Mouse (Mus musculus) adrenal gland, postnatal 14 days (tissue): Measurements from ENCODE around the gene Adgrl2. TPM values are rescaled to one million over a fixed set of nuclear protein-coding genes. Genes with fewer than 3 reads are reported as not detected.

Source experiments
- DNase-seq: peaks from one replicate; pipeline ENCODE4 v3.0.0; 2021; ENCODE audit warnings: mixed read lengths
- total RNA-seq: library from RNA; stranded (reverse); gene quantifications from 2 replicates; pipeline ENCODE4 v1.2.3, GENCODE M21; 2021

Gene Adgrl2
- total RNA-seq, 1 experiment from 2014 or later, result 73.8 TPM

DNA sequence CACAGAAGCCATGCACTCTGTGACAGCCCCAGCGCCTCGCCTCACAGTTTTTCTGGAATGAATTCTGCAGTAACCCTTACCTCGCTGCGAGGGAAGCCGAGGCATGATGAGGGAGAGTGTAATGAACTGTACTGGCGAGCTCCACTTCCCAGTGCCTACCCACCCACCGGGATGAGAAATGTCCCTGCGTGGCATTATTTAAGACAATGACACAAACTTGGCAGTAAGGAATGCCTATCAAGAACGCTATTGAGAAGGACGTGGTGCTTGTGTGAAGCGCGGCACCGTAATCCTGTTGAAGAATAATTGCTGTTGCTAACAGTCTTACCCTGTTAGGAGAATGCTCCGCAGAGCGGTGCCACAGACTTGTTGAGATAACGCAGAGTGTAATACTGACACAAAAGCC lies 13.2 kb downstream of the Adgrl2 start:
- DNase-seq, result peak; percentile 30

DNA sequence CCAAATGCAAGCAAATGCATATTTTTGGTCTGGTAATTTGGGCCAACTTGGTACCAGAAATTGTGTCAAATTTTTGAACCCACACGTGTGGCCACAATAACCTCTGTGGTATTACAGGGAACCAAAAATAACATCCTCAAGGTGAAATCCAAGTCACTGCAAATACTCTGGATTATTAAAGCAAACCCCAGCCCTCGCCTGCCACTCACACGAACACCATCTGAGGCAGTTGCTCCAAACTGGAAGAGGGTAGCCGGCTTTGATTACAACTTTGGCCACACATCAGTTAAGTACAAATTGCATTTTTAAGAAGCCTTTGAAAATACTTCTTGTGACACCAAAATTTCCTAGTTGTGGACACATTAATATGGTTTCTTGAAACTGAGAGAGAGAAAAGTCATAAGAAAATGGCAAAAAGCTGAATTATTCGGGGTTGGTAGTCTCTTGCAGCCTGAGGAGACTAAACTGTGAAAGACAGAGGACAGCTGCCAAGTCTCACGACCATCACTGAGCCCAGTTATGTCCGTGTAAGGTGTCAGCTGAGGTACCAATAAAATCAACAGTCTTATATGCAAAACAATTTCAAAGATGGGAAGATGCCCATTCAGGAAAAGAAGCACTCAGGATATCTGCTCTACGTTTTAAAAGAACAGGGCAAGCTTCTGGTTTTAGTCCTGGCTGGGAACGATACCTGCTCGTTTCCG lies 18.3 kb downstream of the Adgrl2 start:
- no peak for DNase-seq

DNA sequence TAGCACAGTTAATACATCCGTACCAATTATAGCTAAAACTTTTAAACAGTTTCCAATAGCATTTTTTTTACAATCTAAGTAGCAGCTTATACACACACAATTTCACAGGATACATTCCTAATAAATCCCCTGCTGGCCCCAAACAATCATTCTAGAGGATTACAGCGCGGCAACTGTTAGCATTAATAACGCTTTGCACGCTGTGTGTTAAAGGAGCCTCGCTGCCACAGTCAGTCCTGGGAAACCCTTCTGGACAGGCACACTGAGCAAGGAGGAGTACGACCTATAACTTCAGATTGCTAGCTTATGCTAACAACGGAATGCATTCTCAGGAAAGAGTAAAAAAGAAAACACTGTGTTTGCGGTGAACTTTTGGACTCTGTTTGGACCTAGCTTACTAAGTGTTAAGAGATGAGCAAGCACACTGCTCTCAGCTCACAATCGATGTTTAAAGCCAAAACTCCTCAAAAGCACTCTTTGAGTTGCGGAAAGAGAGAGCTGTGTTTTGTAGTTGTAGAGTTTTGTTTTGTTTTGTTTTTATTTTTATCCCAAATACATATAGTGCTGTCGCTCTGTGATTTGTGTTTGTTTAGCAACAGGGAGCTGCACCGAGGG lies 25.3 kb downstream of the Adgrl2 start:
- DNase-seq, result no peak

DNA sequence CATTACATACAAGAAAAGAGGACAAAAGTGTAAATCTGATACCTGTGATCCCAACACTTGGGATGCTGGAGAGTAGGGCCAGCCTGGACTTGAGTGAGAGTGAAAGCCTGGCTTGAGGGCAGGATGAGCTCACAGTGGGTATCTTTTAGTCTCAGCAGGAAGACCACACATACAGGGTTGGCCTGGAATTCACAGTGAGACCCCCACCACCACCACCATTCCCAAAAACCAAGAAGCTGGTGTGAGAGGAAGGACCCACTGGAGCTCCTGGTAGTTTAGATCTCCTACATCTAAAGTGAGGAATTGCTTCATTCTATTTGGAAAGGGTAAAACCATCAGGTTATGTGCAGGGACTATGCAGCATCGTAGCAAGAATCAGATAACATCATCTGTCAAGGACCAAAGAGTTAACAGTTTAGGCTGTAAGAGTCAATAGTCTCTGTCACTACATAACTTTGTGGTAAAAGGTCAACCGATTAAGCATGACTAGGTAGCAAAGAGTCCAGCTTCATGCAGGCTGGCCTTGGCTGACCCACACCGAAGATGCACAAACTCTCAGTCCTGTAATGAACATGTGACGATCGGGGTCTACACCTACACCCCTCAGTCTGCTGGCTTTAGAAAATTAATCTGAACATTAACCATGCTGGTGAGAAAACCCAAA lies 26.8 kb downstream of the Adgrl2 start:
- DNase-seq, result no peak

DNA sequence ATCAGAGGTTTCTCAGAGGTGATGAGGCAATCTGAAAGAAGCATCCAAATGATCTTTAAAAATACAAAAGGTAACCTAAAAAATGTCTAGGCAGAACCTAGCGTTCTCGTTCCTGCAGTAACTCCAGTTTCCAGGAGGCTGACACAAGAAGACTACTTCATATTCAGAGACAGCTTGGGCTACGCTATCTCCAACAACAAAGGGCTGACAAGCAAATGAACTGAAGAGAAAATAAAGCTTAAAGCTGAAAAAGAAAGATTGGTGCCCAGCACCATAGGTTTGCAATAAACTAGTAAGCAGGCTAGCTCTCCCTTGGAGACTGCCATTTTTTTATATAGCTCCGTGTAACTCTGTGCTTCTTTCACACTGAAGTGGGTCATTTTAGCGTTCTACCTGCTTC lies 28.7 kb downstream of the Adgrl2 start:
- no peak for DNase-seq

DNA sequence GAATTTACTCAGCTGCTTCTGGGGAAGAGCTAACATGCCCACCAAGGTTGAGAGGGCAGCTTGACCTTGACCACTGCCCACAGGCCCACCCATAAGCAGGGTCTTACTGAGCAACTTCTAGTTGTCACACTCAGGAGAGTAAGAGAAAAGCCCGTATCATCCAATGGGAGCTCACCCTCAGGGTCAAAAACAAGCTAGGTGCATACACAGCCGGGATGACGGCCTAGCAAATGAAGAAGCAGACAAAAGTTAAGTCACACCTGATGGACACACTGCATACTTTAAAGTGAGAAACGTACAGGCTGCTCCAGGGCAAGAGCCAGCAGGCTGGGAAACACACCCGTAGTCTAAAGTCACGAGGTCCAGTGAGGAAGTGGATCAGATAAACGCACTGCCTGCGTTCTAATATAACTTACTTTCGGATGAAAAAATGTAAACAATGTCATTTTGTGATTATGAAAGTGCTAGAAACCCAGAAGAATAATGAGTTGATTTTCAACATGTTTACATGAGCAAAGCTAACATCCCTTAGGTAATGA lies 29.5 kb downstream of the Adgrl2 start:
- no peak for DNase-seq

DNA sequence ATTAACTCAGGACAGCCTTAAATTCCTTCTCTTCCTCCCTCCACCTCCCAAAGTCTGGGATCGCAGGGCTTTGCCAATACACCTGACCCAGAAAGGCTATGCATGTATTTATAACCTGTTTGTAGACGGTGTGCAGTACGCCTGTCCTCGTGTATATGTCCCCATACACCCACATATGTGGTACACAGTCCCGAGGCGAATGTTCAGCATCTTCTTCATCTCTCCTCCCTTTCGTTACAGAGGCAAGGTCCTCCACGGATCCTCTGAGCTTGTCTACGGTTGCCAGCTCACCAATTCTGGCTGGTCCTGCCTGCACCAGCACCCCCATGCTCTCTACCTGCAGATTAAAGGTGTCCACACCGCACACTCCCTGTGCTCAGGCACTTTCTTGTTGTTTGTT lies 30.1 kb downstream of the Adgrl2 start:
- no peak for DNase-seq

DNA sequence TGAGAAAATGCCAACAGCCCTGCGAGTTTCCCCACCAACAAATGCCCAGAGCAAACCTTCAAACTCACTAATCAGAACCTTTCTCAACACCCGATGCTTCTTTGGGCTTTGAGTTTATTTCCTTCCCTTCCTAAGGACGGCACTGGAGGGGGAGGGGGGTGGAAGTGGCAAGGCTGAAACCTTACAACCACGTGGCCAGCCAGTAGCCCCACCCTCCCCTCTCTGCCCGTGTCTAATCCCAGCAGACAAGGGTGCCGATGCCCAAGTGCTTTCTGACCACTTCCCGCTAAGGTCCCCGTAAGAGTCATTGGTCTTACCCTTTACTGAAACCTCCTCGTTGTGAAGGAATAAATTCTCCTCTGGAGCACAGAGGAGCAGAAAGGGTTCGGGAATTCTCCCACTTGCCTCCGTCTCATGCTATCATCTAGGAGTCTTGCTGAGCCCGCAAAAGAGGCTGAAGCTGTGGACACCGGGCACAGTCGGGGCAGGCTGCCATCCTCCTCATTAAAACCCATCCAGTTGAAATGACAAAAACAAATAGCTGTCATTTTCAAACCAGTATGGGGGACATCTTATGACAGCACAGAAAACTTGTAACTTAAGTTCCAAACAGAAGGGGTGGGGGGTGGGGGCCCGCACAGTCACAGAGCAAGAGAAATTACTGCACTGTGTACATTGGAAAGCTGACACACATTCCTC lies 30.9 kb downstream of the Adgrl2 start:
- DNase-seq, result peak; percentile 83

DNA sequence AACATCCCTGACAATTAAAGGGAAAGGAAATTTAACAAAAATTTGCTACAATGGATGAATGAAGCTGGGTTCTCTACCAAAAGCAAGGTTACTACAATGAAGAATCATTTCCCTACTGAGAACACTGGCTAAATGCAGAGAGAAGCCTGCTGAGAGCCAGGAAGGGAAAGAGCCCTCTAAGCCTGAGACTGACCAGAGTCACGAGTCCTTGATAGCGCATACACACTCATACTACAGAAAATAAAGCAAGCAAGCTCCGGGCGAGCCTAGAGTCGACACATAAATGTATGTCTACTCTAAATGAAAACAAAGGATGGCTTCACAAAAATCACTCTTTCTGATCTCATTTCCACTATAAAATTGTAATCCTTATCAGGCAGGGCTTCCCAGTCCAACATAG lies 31.6 kb downstream of the Adgrl2 start:
- no peak for DNase-seq

DNA sequence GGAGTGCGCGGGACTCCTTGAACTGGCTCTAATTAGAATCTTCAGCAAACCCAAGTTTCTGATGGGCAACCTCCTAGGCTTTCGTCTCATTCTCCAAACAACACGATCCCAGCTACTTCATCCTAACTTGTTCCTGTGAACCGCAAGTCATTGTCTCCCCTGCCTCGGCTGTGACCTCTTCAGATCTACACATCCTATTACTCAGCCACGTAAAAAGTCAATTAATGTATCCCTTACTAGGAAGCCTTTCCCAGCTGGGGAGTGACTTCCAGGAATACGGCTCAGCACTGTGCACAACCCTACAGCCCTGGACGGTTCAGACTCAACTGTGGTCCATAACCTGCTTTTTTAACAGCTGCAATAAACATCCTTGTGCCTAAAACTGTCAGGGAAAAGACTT lies 32.2 kb downstream of the Adgrl2 start:
- DNase-seq, result no peak

DNA sequence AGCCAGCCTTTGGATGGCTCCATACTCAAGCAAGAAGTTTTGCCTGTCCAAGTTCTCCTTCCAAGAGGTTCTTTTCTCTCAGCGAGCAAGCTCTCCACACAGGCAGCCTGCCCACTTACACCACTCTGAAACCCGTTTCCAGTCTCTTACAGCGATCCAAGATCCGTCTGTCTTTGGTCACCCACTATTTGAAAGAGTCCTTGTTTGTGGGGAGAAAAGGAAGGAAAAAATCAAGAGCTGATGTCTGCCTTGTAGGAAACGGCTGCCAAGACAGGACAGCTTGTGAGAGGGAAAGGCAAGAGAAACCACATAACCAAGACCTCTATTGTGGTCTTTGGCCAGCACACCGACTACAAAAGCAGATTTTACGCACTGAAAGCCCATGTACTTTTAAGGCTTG lies 33.5 kb downstream of the Adgrl2 start:
- DNase-seq, result no peak

DNA sequence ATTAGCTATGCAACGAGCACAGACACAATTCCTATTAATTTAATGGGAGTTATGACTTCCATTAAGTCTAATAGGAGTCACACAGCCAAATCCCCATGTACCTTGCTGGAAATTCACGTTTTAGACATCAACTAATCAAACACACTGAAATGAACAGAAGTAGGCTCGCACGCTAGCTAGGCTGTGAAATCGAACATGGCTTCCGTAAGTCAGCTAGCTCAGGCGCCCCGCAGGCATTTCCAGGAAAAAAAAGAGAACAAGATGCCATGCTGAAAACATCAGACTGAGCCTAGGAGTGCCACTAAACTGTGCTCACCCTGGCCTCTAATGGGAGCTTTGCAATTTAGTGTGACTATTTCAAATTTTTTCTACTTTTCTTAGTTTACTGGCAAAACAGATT lies 40.6 kb downstream of the Adgrl2 start:
- DNase-seq, result no peak

DNA sequence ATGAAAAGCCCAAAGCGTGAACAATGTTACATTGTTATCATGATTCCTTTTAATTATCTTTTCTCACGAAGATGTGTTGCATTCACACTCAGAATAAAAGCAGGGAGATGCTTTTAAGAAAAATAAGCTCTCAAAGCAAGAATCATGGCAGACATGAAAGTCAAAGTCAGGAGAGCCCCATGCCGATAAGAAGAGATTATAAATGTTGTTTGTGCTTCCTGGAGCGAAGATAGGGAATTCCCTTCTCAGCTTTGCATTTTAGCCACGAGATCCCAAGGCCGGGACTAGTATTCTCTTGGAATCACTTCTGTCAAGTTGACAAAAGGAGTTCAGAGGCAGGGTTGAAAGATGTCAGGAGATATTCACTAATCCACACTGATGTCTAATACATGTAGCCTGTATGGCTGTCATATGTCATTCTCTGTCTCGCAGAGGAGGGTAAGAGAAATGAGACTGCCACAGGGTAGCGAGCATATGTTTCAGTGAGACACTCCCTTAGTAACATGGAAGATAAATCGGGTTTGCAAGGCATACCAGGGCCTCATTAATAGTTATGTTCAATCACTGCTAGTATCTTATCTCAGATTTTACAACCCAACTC lies 42.5 kb downstream of the Adgrl2 start:
- no peak for DNase-seq

DNA sequence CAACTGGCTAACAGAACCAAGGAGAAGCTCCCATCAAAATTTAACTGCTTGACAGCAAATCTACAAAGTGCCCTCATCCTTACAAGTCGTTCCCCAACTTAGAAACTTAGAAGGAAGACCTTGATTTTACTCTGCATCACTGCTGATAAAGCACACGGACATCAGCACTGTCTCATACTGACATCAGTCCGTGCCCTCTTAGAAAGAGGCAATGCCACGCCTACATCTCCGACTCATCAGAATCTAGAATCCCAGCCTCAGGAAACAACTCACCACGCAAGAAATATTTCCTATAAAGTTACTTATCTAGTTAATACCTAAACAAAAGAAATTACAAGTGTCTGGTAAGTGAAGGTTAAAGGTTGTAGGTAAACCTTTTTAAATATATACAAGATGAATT lies 43.1 kb downstream of the Adgrl2 start:
- no peak for DNase-seq

DNA sequence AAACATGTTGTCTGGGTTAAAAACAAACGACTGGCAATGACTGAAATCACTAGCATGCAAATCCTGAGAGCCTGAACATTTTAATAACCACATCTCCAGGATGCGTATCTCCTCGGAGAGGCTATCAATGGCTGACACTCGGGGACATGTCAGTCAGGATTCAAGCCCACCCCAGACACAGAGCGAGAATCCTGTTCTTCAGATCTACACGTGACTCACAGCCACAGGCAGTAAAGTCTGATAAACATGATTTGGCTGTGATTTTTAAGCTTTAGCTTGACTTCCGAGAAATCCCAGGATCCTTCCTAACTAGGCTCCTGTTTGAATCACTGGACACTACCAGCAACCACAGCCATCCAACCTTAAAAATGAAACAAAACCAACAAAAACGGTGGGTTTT lies 44.8 kb downstream of the Adgrl2 start:
- peak; percentile 22 for DNase-seq

DNA sequence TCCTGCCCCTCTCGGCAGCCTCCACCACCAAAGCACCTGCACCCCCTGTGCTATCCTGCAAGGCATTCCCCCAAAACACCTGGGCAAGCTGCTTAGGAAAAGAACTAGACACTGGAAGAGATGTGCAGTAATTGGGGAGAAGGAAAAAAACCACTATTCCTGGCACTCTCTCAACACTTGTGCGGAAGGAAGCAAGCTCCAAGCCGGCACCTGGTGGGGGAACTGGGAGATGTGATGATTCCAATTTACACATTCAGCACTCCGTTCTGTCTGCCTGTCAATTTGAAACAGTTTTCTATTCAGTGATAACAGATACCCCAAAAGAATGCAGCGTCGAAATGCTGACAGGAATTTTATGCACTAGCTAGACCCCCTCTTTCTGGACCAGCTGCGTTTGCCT lies 50.9 kb downstream of the Adgrl2 start:
- no peak for DNase-seq

DNA sequence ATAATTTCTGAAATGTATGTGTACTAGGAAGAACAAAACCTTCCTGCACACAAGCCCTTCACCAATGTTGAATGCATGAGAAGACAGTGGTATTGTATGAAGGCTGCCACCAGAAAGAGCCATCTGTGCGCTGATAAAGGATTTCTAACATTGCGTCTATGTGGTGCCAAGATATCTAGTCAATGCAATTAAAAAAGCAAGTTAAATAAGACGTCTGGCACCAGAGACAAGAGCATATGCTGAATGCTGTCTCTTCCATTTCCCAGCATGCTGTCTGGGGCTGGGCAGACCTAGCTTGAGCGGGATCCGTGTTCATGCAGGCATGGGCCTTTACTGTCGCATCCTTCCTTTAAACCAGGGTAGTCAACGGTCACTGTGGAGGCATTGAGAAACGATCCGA lies 55.3 kb downstream of the Adgrl2 start:
- no peak for DNase-seq

DNA sequence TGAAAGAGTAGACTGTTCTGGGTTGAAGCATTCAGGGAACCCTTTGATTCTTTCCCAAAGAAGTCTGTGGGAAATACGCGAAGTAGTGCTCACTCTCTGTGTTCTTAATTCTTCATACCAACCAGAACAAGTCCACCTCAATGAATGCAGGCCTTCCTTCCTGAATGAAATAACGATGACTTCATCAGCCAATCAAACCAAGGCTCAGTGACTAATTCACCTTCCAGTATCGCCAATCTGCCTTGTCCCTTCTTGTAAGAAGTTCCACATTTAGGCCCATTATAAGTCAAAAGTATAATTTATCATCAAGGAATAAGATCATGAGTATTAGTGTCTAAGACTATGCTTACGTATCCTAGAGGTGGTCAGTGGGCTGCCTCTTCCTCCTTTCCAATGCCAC lies 56.1 kb downstream of the Adgrl2 start:
- no peak for DNase-seq

DNA sequence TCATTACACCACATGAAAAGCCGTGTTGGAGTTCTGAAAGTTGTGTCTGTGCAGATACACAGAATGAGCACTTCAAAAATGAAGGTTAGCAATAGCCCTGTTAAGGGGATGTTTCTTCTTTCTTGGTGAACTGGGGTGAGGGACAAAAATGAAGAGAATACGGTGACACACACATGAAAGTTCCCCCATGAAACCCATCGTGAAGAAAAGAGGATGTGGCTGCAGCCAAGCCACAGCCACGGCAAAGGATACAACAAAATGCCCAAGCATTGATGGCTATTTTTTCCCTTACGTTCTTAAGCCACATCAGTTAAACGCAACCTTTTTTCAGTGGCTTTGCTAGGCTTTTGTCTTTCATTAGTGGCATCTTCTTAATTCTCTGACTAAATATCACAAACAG lies 57.2 kb downstream of the Adgrl2 start:
- no peak for DNase-seq

DNA sequence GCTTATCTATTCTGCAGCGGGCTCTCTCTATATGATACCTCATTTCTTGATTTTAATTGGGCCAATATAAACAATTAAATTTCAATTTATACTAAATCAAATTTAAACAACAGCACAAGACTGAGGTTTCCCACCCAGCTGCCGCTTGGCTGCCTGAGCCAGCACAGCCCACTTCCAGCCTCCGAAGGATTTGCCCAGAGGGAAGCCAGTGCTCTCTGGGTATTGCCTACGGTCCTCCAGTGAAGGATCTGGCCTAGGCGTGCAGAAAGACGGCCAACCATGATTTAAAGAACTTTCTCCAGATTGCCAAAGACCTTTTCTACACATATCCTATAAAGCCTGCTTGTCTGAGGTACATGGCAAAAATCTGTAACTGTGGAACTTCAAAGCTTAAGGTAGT lies 59.4 kb downstream of the Adgrl2 start:
- DNase-seq, result no peak

DNA sequence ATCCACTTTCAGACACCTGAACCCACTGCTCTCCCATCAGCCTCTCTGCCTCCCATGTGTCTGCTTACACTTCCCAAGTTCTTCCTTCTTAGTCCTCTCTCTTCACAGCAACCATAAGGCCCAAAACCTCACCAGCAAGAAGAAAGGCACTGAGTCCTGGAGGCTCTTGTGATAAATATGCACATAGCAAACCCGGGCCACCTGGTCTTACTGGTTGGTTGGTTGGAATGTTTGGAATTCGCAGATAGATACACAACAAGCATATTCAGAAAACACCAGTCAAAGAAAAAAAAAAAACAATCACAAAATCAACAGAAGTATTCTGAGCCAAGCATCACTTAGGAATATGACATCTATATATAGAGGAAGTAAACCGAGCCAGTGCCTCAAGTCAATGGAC lies 64.0 kb downstream of the Adgrl2 start:
- no peak for DNase-seq

DNA sequence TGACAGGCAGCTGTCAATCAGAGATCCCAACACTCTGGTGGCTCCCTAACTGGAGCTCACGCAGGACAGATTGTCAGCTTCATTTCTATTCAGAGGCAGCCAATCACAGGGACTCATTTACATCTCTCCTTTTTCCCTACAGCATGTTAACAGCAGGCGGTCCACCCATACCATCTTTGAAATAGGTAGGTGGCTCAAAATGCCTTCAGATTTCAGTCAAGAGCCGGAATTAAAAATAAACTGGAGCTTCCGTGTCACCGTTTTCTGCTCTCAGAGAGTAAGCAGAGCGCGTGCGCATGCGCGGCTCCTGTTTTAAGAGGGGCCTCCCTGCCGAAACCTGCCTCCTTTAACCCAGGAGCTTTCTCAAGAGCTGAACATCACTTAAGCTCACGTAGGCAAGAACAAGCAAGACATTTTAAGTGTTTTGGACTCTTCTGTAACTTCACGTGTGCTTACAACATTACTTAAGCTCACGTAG lies 67.7 kb downstream of the Adgrl2 start:
- DNase-seq, result no peak
